ENCODE assay signal across 15 mouse cellular contexts in the genomic region with DNA sequence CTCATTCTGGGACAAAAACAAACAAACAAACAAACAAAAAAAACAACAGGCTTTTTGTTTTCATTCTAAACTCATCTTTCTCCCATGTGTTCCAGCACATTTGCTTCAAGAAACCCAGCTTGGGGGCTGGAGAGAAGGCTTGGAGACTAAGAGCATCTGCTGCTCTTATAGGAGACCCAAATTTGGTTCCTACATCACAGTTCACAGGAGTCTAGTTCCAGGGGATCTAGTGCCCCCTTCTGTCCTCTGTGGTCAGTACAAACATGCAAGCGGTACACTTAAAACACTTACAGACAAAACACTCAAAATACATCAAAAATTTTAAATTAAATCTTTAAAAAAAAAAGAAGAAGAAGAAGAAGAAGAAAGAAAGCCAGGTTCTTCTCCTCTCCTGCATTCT. TPM values are rescaled to one million over a fixed set of nuclear protein-coding genes. Genes with fewer than 3 reads are reported as not detected.
A peak's percentile ranks its signal among the peaks of the same experiment; 100 is the strongest.
DNase-seq lines count a peak whose midpoint lies in the region; ATAC-seq and TF ChIP-seq lines count a peak whose summit lies in the region.
"Had no signal": no experiment of that assay in that cellular context is flagged by ENCODE, and none has a peak within 500 bp of the region (broad histone marks: within the 10 kb centered on the region; RNA-seq: fewer than 3 reads in every experiment).

No protein-coding gene starts in this region.

- TF ChIP-seq CTCF in intestine, postnatal 0 days (IDR thresholded peaks at IDR 0.05; ENCODE audit: low read depth), result peak; percentile 46
- TF ChIP-seq CTCF in thymus, adult 2 months (IDR thresholded peaks at IDR 0.05; ENCODE audit: borderline replicate concordance, control insufficient read depth, extremely low read depth, insufficient read depth, low read length, poor library complexity), result no peak

- WGBS in intestine, postnatal 0 days, result 97% methylated on average over 1 of the region's 1 CpGs
- WGBS in intestine, embryonic 16.5 days, result 93% methylated on average over 1 of the region's 1 CpGs
- WGBS in thymus, adult 2 months, result 96% methylated on average over 1 of the region's 1 CpGs
- 95% methylated on average over 1 of the region's 1 CpGs for WGBS in midbrain, embryonic 14.5 days

- H3K9me3 ChIP-seq in intestine, postnatal 0 days (ENCODE audit: control insufficient read depth), result no peaks in the 10 kb centered on the region
- H3K9me3 ChIP-seq in intestine, embryonic 16.5 days (ENCODE audit: control insufficient read depth, low read length), result no peaks in the 10 kb centered on the region
- no peaks in the 10 kb centered on the region for H3K9me3 ChIP-seq in midbrain, embryonic 14.5 days (ENCODE audit: control insufficient read depth, low read length)
- H3K9me3 ChIP-seq: hindbrain, embryonic 13.5 days had no signal

- H3K27me3 ChIP-seq in intestine, postnatal 0 days (replicated peaks; ENCODE audit: control insufficient read depth, insufficient read depth, low read length), result no peaks in the 10 kb centered on the region
- H3K27me3 ChIP-seq in intestine, embryonic 16.5 days (replicated peaks; ENCODE audit: control insufficient read depth, insufficient read depth, low read length), result no peaks in the 10 kb centered on the region
- H3K27me3 ChIP-seq in thymus, adult 2 months (ENCODE audit: control insufficient read depth, insufficient read depth, low read length), result no peaks in the 10 kb centered on the region
- H3K27me3 ChIP-seq in midbrain, embryonic 14.5 days (ENCODE audit: control insufficient read depth, insufficient read depth, low read length), result no peaks in the 10 kb centered on the region
- H3K27me3 ChIP-seq: hindbrain, embryonic 13.5 days had no signal

- peaks cover 59% of the 10 kb centered on the region for H3K36me3 ChIP-seq in intestine, postnatal 0 days (ENCODE audit: control insufficient read depth, insufficient read depth)
- H3K36me3 ChIP-seq in intestine, embryonic 16.5 days (ENCODE audit: control insufficient read depth, insufficient read depth, low read length), result peaks cover 21% of the 10 kb centered on the region
- H3K36me3 ChIP-seq in thymus, adult 2 months (ENCODE audit: control insufficient read depth, insufficient read depth, low read length), result peaks cover 60% of the 10 kb centered on the region
- H3K36me3 ChIP-seq in midbrain, embryonic 14.5 days (ENCODE audit: control insufficient read depth, insufficient read depth, low read length), result peaks cover 84% of the 10 kb centered on the region

- no peak overlapping the region for H3K27ac ChIP-seq in intestine, postnatal 0 days (ENCODE audit: low read depth, low read length)
- no peak overlapping the region for H3K27ac ChIP-seq in intestine, embryonic 16.5 days (ENCODE audit: low read length)
- no peak overlapping the region for H3K27ac ChIP-seq in thymus, adult 2 months (ENCODE audit: control insufficient read depth, insufficient read depth, low read length)
- no peak overlapping the region for H3K27ac ChIP-seq in midbrain, embryonic 14.5 days (replicated peaks; ENCODE audit: low read depth, low read length)
- H3K27ac ChIP-seq: hindbrain, embryonic 13.5 days had no signal

- no peak for TF ChIP-seq POLR2A in thymus, adult 2 months (IDR thresholded peaks at IDR 0.05; ENCODE audit: control insufficient read depth, extremely low read depth, insufficient read depth, low read length, poor library complexity)

- no peak overlapping the region for H3K9ac ChIP-seq in intestine, postnatal 0 days (ENCODE audit: low read depth, low read length)
- H3K9ac ChIP-seq in intestine, embryonic 16.5 days (ENCODE audit: low read depth, low read length), result no peak overlapping the region
- no peak overlapping the region for H3K9ac ChIP-seq in midbrain, embryonic 14.5 days (replicated peaks; ENCODE audit: low read length)
- H3K9ac ChIP-seq: hindbrain, embryonic 13.5 days had no signal

- DNase-seq in CD4-positive, CD25-positive, alpha-beta regulatory T cell, adult 2 months (ENCODE audit: low read depth, low spot score), result peak; percentile 39
- peak; percentile 23 for DNase-seq in thymus, postnatal 0 days (ENCODE audit: low spot score)
- no peak for DNase-seq in thymus, adult 2 months
- DNase-seq in gastrocnemius, adult 18-20 months (ENCODE audit: low spot score), result no peak
- DNase-seq in midbrain, embryonic 14.5 days, result no peak
- DNase-seq: lung, adult 2 months; spleen, adult 18-20 months; thymus, postnatal 14 days had no signal

- no peak overlapping the region for H3K4me3 ChIP-seq in intestine, postnatal 0 days (ENCODE audit: low read depth, low read length)
- H3K4me3 ChIP-seq in intestine, embryonic 16.5 days (ENCODE audit: low read length), result no peak overlapping the region
- no peak overlapping the region for H3K4me3 ChIP-seq in thymus, adult 2 months (ENCODE audit: control insufficient read depth, insufficient read depth, low read length)
- no peak overlapping the region for H3K4me3 ChIP-seq in midbrain, embryonic 14.5 days (replicated peaks; ENCODE audit: low read depth, low read length)
- H3K4me3 ChIP-seq: hindbrain, embryonic 13.5 days had no signal

- ATAC-seq in CD4-positive, CD25-positive, alpha-beta regulatory T cell, adult 4 months, result no peak
- no peak for ATAC-seq in intestine, postnatal 0 days
- no peak for ATAC-seq in intestine, embryonic 16.5 days
- ATAC-seq in midbrain, embryonic 14.5 days (ENCODE audit: low FRiP score, low TSS enrichment), result no peak
- ATAC-seq: activated CD4-positive, CD25-positive, alpha-beta regulatory T cell, adult 4 months had no signal

- no peak overlapping the region for H3K4me2 ChIP-seq in intestine, postnatal 0 days (replicated peaks; ENCODE audit: low read depth)
- no peak overlapping the region for H3K4me2 ChIP-seq in intestine, embryonic 16.5 days (ENCODE audit: low read depth, low read length)
- H3K4me2 ChIP-seq in midbrain, embryonic 14.5 days (ENCODE audit: low read length), result no peak overlapping the region
- H3K4me2 ChIP-seq: hindbrain, embryonic 13.5 days had no signal

- no peaks in the 10 kb centered on the region for H3K4me1 ChIP-seq in intestine, postnatal 0 days (replicated peaks; ENCODE audit: control insufficient read depth, insufficient read depth, low read length)
- no peaks in the 10 kb centered on the region for H3K4me1 ChIP-seq in intestine, embryonic 16.5 days (ENCODE audit: control insufficient read depth, insufficient read depth, low read length)
- H3K4me1 ChIP-seq in thymus, adult 2 months (replicated peaks; ENCODE audit: control insufficient read depth, insufficient read depth, low read length), result no peaks in the 10 kb centered on the region
- no peaks in the 10 kb centered on the region for H3K4me1 ChIP-seq in midbrain, embryonic 14.5 days (ENCODE audit: control insufficient read depth, insufficient read depth, low read length)
- H3K4me1 ChIP-seq: hindbrain, embryonic 13.5 days had no signal

RNA-seq across cellular contexts. Expression of a gene that starts 16.4 kb away (rescaled TPM):
- polyA plus RNA-seq in CD4-positive, CD25-positive, alpha-beta regulatory T cell, adult 4 months (2017; shearing (Covaris generic)), result 1 to 10 TPM; 4.5 to 5.7 TPM
- polyA plus RNA-seq in intestine, postnatal 0 days (2015; fragmentation: Nextera tagmentation; extraction: Ambion mirVana), result 5.2 and 5.8 TPM in 2 replicates
- polyA plus RNA-seq in intestine, embryonic 16.5 days (2015; fragmentation: Nextera tagmentation; extraction: Ambion mirVana), result 1.9 and 2.1 TPM in 2 replicates
- 19.2 and 20.2 TPM in 2 replicates for polyA plus RNA-seq in thymus, postnatal 0 days (2015; fragmentation: Nextera tagmentation; extraction: Ambion mirVana)
- polyA plus RNA-seq in thymus, adult 2 months (2012; rRNA removed), result 57.9 and 80.7 TPM in 2 replicates
- 1 to 10 TPM; 1.5 to 2.3 TPM for total RNA-seq in gastrocnemius, adult 18-20 months (2021)
- polyA plus RNA-seq in midbrain, embryonic 14.5 days (2014; fragmentation: Nextera tagmentation; extraction: Ambion mirVana), result 4.0 and 6.0 TPM in 2 replicates

RNA-seq across cellular contexts. Expression of a gene that starts 30.4 kb away (rescaled TPM):
- polyA plus RNA-seq in CD4-positive, CD25-positive, alpha-beta regulatory T cell, adult 4 months (2017; shearing (Covaris generic)), result 10 to 100 TPM; 28.5 to 29.4 TPM
- polyA plus RNA-seq in intestine, postnatal 0 days (2015; fragmentation: Nextera tagmentation; extraction: Ambion mirVana), result 21.9 and 22.3 TPM in 2 replicates
- 33.0 and 35.5 TPM in 2 replicates for polyA plus RNA-seq in intestine, embryonic 16.5 days (2015; fragmentation: Nextera tagmentation; extraction: Ambion mirVana)
- 18.6 and 19.2 TPM in 2 replicates for polyA plus RNA-seq in thymus, postnatal 0 days (2015; fragmentation: Nextera tagmentation; extraction: Ambion mirVana)
- polyA plus RNA-seq in thymus, adult 2 months (2012; rRNA removed), result 41.0 and 42.1 TPM in 2 replicates
- 10 to 100 TPM; 20.6 to 27.5 TPM for total RNA-seq in gastrocnemius, adult 18-20 months (2021)
- polyA plus RNA-seq in midbrain, embryonic 14.5 days (2014; fragmentation: Nextera tagmentation; extraction: Ambion mirVana), result 30.7 and 31.1 TPM in 2 replicates

RNA-seq across cellular contexts. Expression of a gene that starts 30.4 kb away (rescaled TPM):
- 10 to 100 TPM; 19.3 to 33.0 TPM for polyA plus RNA-seq in CD4-positive, CD25-positive, alpha-beta regulatory T cell, adult 4 months (2017; shearing (Covaris generic))
- polyA plus RNA-seq in intestine, postnatal 0 days (2015; fragmentation: Nextera tagmentation; extraction: Ambion mirVana), result 4.4 and 6.1 TPM in 2 replicates
- polyA plus RNA-seq in intestine, embryonic 16.5 days (2015; fragmentation: Nextera tagmentation; extraction: Ambion mirVana), result 17.7 and 21.6 TPM in 2 replicates
- polyA plus RNA-seq in thymus, postnatal 0 days (2015; fragmentation: Nextera tagmentation; extraction: Ambion mirVana), result 21.1 and 25.4 TPM in 2 replicates
- polyA plus RNA-seq in thymus, adult 2 months (2012; rRNA removed), result 47.7 and 54.3 TPM in 2 replicates
- total RNA-seq in gastrocnemius, adult 18-20 months (2021), result 1 to 10 TPM; 2.9 to 4.1 TPM
- polyA plus RNA-seq in midbrain, embryonic 14.5 days (2014; fragmentation: Nextera tagmentation; extraction: Ambion mirVana), result 21.0 and 24.3 TPM in 2 replicates

RNA-seq across cellular contexts. Expression of a gene that starts 30.6 kb away (rescaled TPM):
- 1 to 10 TPM in 1 of 2 experiments, under 1 TPM in 1; 0.93 to 1.4 TPM for polyA plus RNA-seq in CD4-positive, CD25-positive, alpha-beta regulatory T cell, adult 4 months (2017; shearing (Covaris generic))
- 0.16 TPM in 1 of 2 replicates, not detected in the other for polyA plus RNA-seq in intestine, postnatal 0 days (2015; fragmentation: Nextera tagmentation; extraction: Ambion mirVana)
- 0.47 and 0.48 TPM in 2 replicates for polyA plus RNA-seq in intestine, embryonic 16.5 days (2015; fragmentation: Nextera tagmentation; extraction: Ambion mirVana)
- 0.74 and 0.96 TPM in 2 replicates for polyA plus RNA-seq in thymus, postnatal 0 days (2015; fragmentation: Nextera tagmentation; extraction: Ambion mirVana)
- polyA plus RNA-seq in thymus, adult 2 months (2012; rRNA removed), result 11.9 and 12.1 TPM in 2 replicates
- total RNA-seq in gastrocnemius, adult 18-20 months (2021), result under 1 TPM; 0.68 to 0.78 TPM
- polyA plus RNA-seq in midbrain, embryonic 14.5 days (2014; fragmentation: Nextera tagmentation; extraction: Ambion mirVana), result 1.3 and 1.5 TPM in 2 replicates

RNA-seq across cellular contexts. Expression of a gene that starts 48.0 kb away (rescaled TPM):
- not detected for polyA plus RNA-seq in CD4-positive, CD25-positive, alpha-beta regulatory T cell, adult 4 months (2017; shearing (Covaris generic))
- polyA plus RNA-seq in intestine, postnatal 0 days (2015; fragmentation: Nextera tagmentation; extraction: Ambion mirVana), result 0.05 TPM in 1 of 2 replicates, not detected in the other
- polyA plus RNA-seq in intestine, embryonic 16.5 days (2015; fragmentation: Nextera tagmentation; extraction: Ambion mirVana), result not detected in 2 replicates
- not detected in 2 replicates for polyA plus RNA-seq in thymus, postnatal 0 days (2015; fragmentation: Nextera tagmentation; extraction: Ambion mirVana)
- polyA plus RNA-seq in thymus, adult 2 months (2012; rRNA removed), result 0.61 and 0.92 TPM in 2 replicates
- total RNA-seq in gastrocnemius, adult 18-20 months (2021), result under 1 TPM; 0.23 to 0.31 TPM
- polyA plus RNA-seq in midbrain, embryonic 14.5 days (2014; fragmentation: Nextera tagmentation; extraction: Ambion mirVana), result 0.16 TPM in 1 of 2 replicates, not detected in the other
- total RNA-seq: granulocyte monocyte progenitor cell, adult 5-6 weeks had no signal
- polyA plus RNA-seq: large intestine, adult 2 months; lung, adult 2 months had no signal

Comparison
In these comparisons a context has a peak if more than half of its experiments do, and no peak if none do; other contexts are left out.
1. DNase-seq: peak in CD4-positive, CD25-positive, alpha-beta regulatory T cell, adult 2 months (single experiment) and thymus, postnatal 0 days (single experiment); none in thymus, adult 2 months (single experiment), gastrocnemius, adult 18-20 months (single experiment) and midbrain, embryonic 14.5 days (single experiment).